Mouse (Mus musculus) gastrocnemius, postnatal 36 days (tissue): Measurements from ENCODE around the gene Fzd9. TPM values are rescaled to one million over a fixed set of nuclear protein-coding genes. Genes with fewer than 3 reads are reported as not detected.
A peak's percentile ranks its signal among the peaks of the same experiment; 100 is the strongest.

Experiments used
- DNase-seq, 2 experiments: peaks; one replicate each; pipeline ENCODE4 v3.0.0; 2022
- intact Hi-C: fragments of 180-260 bp; cut with DNase I; formaldehyde crosslinking; loops from one replicate; pipeline ENCODE4 v1.15.1; 2025
- long read RNA-seq, 2 experiments: library from polyadenylated mRNA; stranded (forward); transcript quantifications; one replicate each; pipeline ENCODE4 v2.0.0; 2021
- total RNA-seq, 2 experiments: library from RNA; stranded (reverse); gene quantifications; 2 replicates each; pipeline ENCODE4 v1.2.3; 2021

The Fzd9 gene
- total RNA-seq: 10 to 100 TPM; 19.1 to 27.1 TPM
- long read RNA-seq, experiment 1, transcript Fzd9-201 (1 exons, 2,293 nt): major isoform, 45 of 45 reads
- long read RNA-seq, experiment 1, partial matches to known transcripts: 0 of 45 reads
- long read RNA-seq, experiment 1, other reads (novel, unspliced or antisense): 0 of 45 reads
- long read RNA-seq, experiment 2, transcript Fzd9-201 (1 exons, 2,293 nt): major isoform, 73 of 73 reads
- long read RNA-seq, experiment 2, partial matches to known transcripts: 0 of 73 reads
- long read RNA-seq, experiment 2, other reads (novel, unspliced or antisense): 0 of 73 reads

GRCm38 (mm10) chr5:135251079-135251454, at the start of gene Fzd9:
Gene Fzd9, minus strand, starts transcription at chr5:135251230.
- peak; percentile 71 to 82 for DNase-seq
- intact Hi-C loops: no loop called here

- intact Hi-C loops: no loop called here
- DNase-seq: no peak
Observed at GRCm38 (mm10) chr5:135292001-135292400, 41.0 kb upstream of the Fzd9 start.

- no peak for DNase-seq
- intact Hi-C loops: no loop called here
Observed at GRCm38 (mm10) chr5:135291193-135291592, 40.2 kb upstream of the Fzd9 start.

GRCm38 (mm10) chr5:135290703-135291102, 39.7 kb upstream of the Fzd9 start:
- no peak for DNase-seq
- intact Hi-C loops: no loop called here

GRCm38 (mm10) chr5:135286926-135287325, 35.9 kb upstream of the Fzd9 start:
- DNase-seq: no peak
- intact Hi-C loops: loop anchor here (1.0 to 10.0 kb wide), 2 partner anchors 51 to 272 kb away; no protein-coding TSS in a partner anchor

GRCm38 (mm10) chr5:135286185-135286584, 35.2 kb upstream of the Fzd9 start:
- DNase-seq: peak; percentile 66 to 75
- intact Hi-C loops: loop anchor here (1.0 to 10.0 kb wide), 2 partner anchors 50 to 271 kb away; no protein-coding TSS in a partner anchor

- no peak for DNase-seq
- intact Hi-C loops: loop anchor here (10.0 kb wide), 1 partner anchor 270 kb away; no protein-coding TSS in a partner anchor
Observed at GRCm38 (mm10) chr5:135285211-135285610, 34.2 kb upstream of the Fzd9 start.

- intact Hi-C loops: loop anchor here (10.0 kb wide), 1 partner anchor 265 kb away; no protein-coding TSS in a partner anchor
- no peak for DNase-seq
Observed at GRCm38 (mm10) chr5:135280226-135280625, 29.2 kb upstream of the Fzd9 start.

- no peak for DNase-seq
- intact Hi-C loops: no loop called here
Observed at GRCm38 (mm10) chr5:135276597-135276996, 25.6 kb upstream of the Fzd9 start.

- intact Hi-C loops: no loop called here
- no peak for DNase-seq
Observed at GRCm38 (mm10) chr5:135274663-135275396, 23.8 kb upstream of the Fzd9 start.

- DNase-seq: peak in 1 of 2 experiments; percentile 27
- intact Hi-C loops: no loop called here
Observed at GRCm38 (mm10) chr5:135271563-135272165, 20.6 kb upstream of the Fzd9 start.

- no peak for DNase-seq
- intact Hi-C loops: no loop called here
Observed at GRCm38 (mm10) chr5:135270361-135270760, 19.3 kb upstream of the Fzd9 start.

- no peak for DNase-seq
- intact Hi-C loops: no loop called here
Observed at GRCm38 (mm10) chr5:135269451-135269850, 18.4 kb upstream of the Fzd9 start.

GRCm38 (mm10) chr5:135264548-135264947, 13.5 kb upstream of the Fzd9 start:
- DNase-seq: no peak
- intact Hi-C loops: no loop called here

GRCm38 (mm10) chr5:135263866-135264503, 13.0 kb upstream of the Fzd9 start:
- DNase-seq: no peak
- intact Hi-C loops: no loop called here

GRCm38 (mm10) chr5:135258280-135259150, 7.5 kb upstream of the Fzd9 start:
- DNase-seq: no peak
- intact Hi-C loops: no loop called here

GRCm38 (mm10) chr5:135257559-135257958, 6.5 kb upstream of the Fzd9 start:
- intact Hi-C loops: no loop called here
- no peak for DNase-seq

- no peak for DNase-seq
Observed at GRCm38 (mm10) chr5:135256166-135256565, 5.1 kb upstream of the Fzd9 start.

GRCm38 (mm10) chr5:135253741-135254401, 2.8 kb upstream of the Fzd9 start:
- intact Hi-C loops: no loop called here
- DNase-seq: no peak

More at GRCm38 (mm10) chr5:135256166-135256565, 5.1 kb upstream of the Fzd9 start:
- intact Hi-C loops: no loop called here
